In the genomic region with DNA sequence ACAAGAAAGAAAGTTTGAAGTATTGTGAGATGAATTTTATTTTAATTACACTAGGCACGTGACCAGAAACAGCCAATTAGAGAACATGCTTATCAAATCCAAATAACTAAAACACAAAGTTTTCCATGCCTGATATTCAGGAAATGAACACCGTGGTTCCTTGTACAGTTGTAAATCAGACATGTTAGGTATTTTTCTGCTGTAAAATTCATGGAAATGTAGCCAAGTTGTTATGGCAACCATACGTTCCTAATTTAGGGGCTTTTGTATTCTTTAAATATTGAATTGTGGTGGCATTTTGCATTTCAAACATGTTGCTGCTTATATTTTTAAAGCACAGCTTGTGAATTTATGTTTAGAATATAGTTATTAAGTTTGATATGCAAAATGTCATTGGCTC, we compare ENCODE assay signal across 19 mouse cellular contexts. TPM values are rescaled to one million over a fixed set of nuclear protein-coding genes. Genes with fewer than 3 reads are reported as not detected.
DNase-seq lines count a peak whose midpoint lies in the region; ATAC-seq and TF ChIP-seq lines count a peak whose summit lies in the region.
"Had no signal": no experiment of that assay in that cellular context is flagged by ENCODE, and none has a peak within 500 bp of the region (broad histone marks: within the 10 kb centered on the region; RNA-seq: fewer than 3 reads in every experiment).

No protein-coding gene starts in this region.

- no peak overlapping the region for H3K9ac ChIP-seq in hindbrain, embryonic 14.5 days
- H3K9ac ChIP-seq in hindbrain, embryonic 13.5 days, result no peak overlapping the region
- H3K9ac ChIP-seq in neural tube, embryonic 13.5 days, result no peak overlapping the region
- H3K9ac ChIP-seq: liver, embryonic 13.5 days had no signal

- no peak for DNase-seq in hindbrain, embryonic 14.5 days (ENCODE audit: low spot score)
- DNase-seq in neural tube, embryonic 10.5 days (ENCODE audit: extremely low spot score, low spot score), result no peak
- DNase-seq in limb, embryonic 10.5 days (ENCODE audit: low spot score), result no peak
- DNase-seq in cerebellum, adult 2 months, result no peak
- no peak for DNase-seq in gastrocnemius, postnatal 10 days
- DNase-seq: adrenal gland, postnatal 36 days; cerebellum, postnatal 10 days; gastrocnemius, adult 2 months; heart, adult 11 months; liver, embryonic 13.5 days; lung, adult 2 months; lung, postnatal 14 days; thymus, postnatal 14 days had no signal

- peaks cover 3% of the 10 kb centered on the region; the same call in 1 of the 2 replicates for H3K27me3 ChIP-seq in hindbrain, embryonic 14.5 days (ENCODE audit: control insufficient read depth, insufficient read depth, low read length)
- H3K27me3 ChIP-seq in hindbrain, embryonic 13.5 days, result 0 out of 2 replicates have a peak, but pooled peaks cover 10% of the 10 kb centered on the region
- H3K27me3 ChIP-seq in neural tube, embryonic 13.5 days, result peaks cover 17% of the 10 kb centered on the region
- no peaks in the 10 kb centered on the region for H3K27me3 ChIP-seq in limb, embryonic 10.5 days (ENCODE audit: low read depth, poor library complexity, severe bottlenecking)
- no peaks in the 10 kb centered on the region for H3K27me3 ChIP-seq in cerebellum, adult 2 months (ENCODE audit: control insufficient read depth, insufficient read depth, low read length)

- no peak for TF ChIP-seq POLR2A in cerebellum, adult 2 months (IDR thresholded peaks at IDR 0.05; ENCODE audit: borderline replicate concordance, insufficient read depth, low read length)

- H3K4me2 ChIP-seq in hindbrain, embryonic 14.5 days (replicated peaks), result peak overlapping the region; percentile 67; the same call in 1 of the 2 replicates
- no peak overlapping the region for H3K4me2 ChIP-seq in hindbrain, embryonic 13.5 days
- H3K4me2 ChIP-seq in neural tube, embryonic 13.5 days, result peak overlapping the region; percentile 90; the same call in 1 of the 2 replicates

- H3K36me3 ChIP-seq in hindbrain, embryonic 14.5 days (replicated peaks; ENCODE audit: control insufficient read depth, insufficient read depth), result no peaks in the 10 kb centered on the region
- H3K36me3 ChIP-seq in hindbrain, embryonic 13.5 days, result no peaks in the 10 kb centered on the region
- no peaks in the 10 kb centered on the region for H3K36me3 ChIP-seq in neural tube, embryonic 13.5 days
- no peaks in the 10 kb centered on the region for H3K36me3 ChIP-seq in limb, embryonic 10.5 days
- H3K36me3 ChIP-seq: liver, embryonic 13.5 days had no signal

- no peak for TF ChIP-seq CTCF in cerebellum, adult 2 months (IDR thresholded peaks at IDR 0.05; ENCODE audit: borderline replicate concordance, insufficient read depth, low read depth, low read length)

- no peak overlapping the region for H3K27ac ChIP-seq in hindbrain, embryonic 14.5 days
- H3K27ac ChIP-seq in hindbrain, embryonic 13.5 days, result no peak overlapping the region
- no peak overlapping the region for H3K27ac ChIP-seq in neural tube, embryonic 13.5 days (replicated peaks)
- peak overlapping the region; percentile 53; the same call in 1 of the 2 replicates for H3K27ac ChIP-seq in limb, embryonic 10.5 days
- H3K27ac ChIP-seq in cerebellum, adult 2 months (ENCODE audit: insufficient read depth, low read length), result no peak overlapping the region
- H3K27ac ChIP-seq: gastrocnemius, adult 2 months; hindbrain, postnatal 0 days; left cerebral cortex, adult 2 months; liver, embryonic 13.5 days had no signal

- ATAC-seq in hindbrain, embryonic 14.5 days (ENCODE audit: low FRiP score), result no peak
- ATAC-seq in hindbrain, embryonic 13.5 days (ENCODE audit: low FRiP score), result no peak
- ATAC-seq in neural tube, embryonic 13.5 days (ENCODE audit: low read depth), result no peak

- no peaks in the 10 kb centered on the region; the same call in 1 of the 2 replicates for H3K4me1 ChIP-seq in hindbrain, embryonic 14.5 days (replicated peaks; ENCODE audit: control insufficient read depth, insufficient read depth, low read length)
- peaks cover 12% of the 10 kb centered on the region; the same call in 1 of the 2 replicates for H3K4me1 ChIP-seq in hindbrain, embryonic 13.5 days (replicated peaks)
- H3K4me1 ChIP-seq in neural tube, embryonic 13.5 days (replicated peaks), result peaks cover 8% of the 10 kb centered on the region
- H3K4me1 ChIP-seq in limb, embryonic 10.5 days, result peaks cover 47% of the 10 kb centered on the region
- no peaks in the 10 kb centered on the region for H3K4me1 ChIP-seq in cerebellum, adult 2 months (ENCODE audit: control insufficient read depth, insufficient read depth, low read length)
- H3K4me1 ChIP-seq: liver, embryonic 13.5 days had no signal

- no peak overlapping the region for H3K4me3 ChIP-seq in hindbrain, embryonic 14.5 days (replicated peaks; ENCODE audit: low read length)
- H3K4me3 ChIP-seq in hindbrain, embryonic 13.5 days, result no peak overlapping the region
- peak overlapping the region; percentile 12; the same call in 1 of the 2 replicates for H3K4me3 ChIP-seq in neural tube, embryonic 13.5 days
- peak overlapping the region; percentile 55 for H3K4me3 ChIP-seq in limb, embryonic 10.5 days
- no peak overlapping the region for H3K4me3 ChIP-seq in cerebellum, adult 2 months (replicated peaks; ENCODE audit: insufficient read depth, low read depth, low read length)

- WGBS in hindbrain, embryonic 14.5 days, result 69% methylated on average over 3 of the region's 3 CpGs
- 69% methylated on average over 3 of the region's 3 CpGs for WGBS in hindbrain, embryonic 13.5 days
- WGBS in neural tube, embryonic 13.5 days, result 58% methylated on average over 3 of the region's 3 CpGs
- WGBS in limb, embryonic 10.5 days, result 76% methylated on average over 3 of the region's 3 CpGs
- WGBS in cerebellum, adult 2 months, result 78% methylated on average over 3 of the region's 3 CpGs

- H3K9me3 ChIP-seq in hindbrain, embryonic 14.5 days (ENCODE audit: control insufficient read depth, low read length), result no peaks in the 10 kb centered on the region
- no peaks in the 10 kb centered on the region for H3K9me3 ChIP-seq in hindbrain, embryonic 13.5 days
- H3K9me3 ChIP-seq in neural tube, embryonic 13.5 days, result no peaks in the 10 kb centered on the region
- no peaks in the 10 kb centered on the region for H3K9me3 ChIP-seq in limb, embryonic 10.5 days (replicated peaks)
- H3K9me3 ChIP-seq: liver, embryonic 13.5 days had no signal

RNA-seq across cellular contexts. Expression of a gene that starts 2.1 kb away (rescaled TPM):
- 23.7 and 32.2 TPM in 2 replicates for polyA plus RNA-seq in hindbrain, embryonic 14.5 days (2014; fragmentation: Nextera tagmentation; extraction: Ambion mirVana)
- polyA plus RNA-seq in hindbrain, embryonic 13.5 days (2015; fragmentation: Nextera tagmentation; extraction: Ambion mirVana), result 11.2 and 21.2 TPM in 2 replicates
- polyA plus RNA-seq in neural tube, embryonic 13.5 days (2015; fragmentation: Nextera tagmentation; extraction: Ambion mirVana), result 16.8 and 19.5 TPM in 2 replicates
- 5.8 and 11.1 TPM in 2 replicates for polyA plus RNA-seq in limb, embryonic 10.5 days (2016; fragmentation: Nextera tagmentation; extraction: Ambion mirVana)
- 2.3 and 7.5 TPM in 2 replicates for polyA plus RNA-seq in cerebellum, adult 2 months (2012; rRNA removed)
- total RNA-seq in gastrocnemius, postnatal 10 days (2021), result 1 to 10 TPM; 2.5 to 3.6 TPM
- total RNA-seq: hematopoietic stem cell, adult 5-6 weeks; megakaryocyte progenitor cell, adult 5-6 weeks had no signal

Comparison
In these comparisons a context has a peak if more than half of its experiments do, and no peak if none do; other contexts are left out.
1. H3K4me3 ChIP-seq: peak in neural tube, embryonic 13.5 days (single experiment) and limb, embryonic 10.5 days (single experiment); none in hindbrain, embryonic 14.5 days (single experiment), hindbrain, embryonic 13.5 days (single experiment) and cerebellum, adult 2 months (single experiment).